Mouse (Mus musculus) forebrain, embryonic 13.5 days (tissue): ENCODE measurements around the gene Hlcs. TPM values are rescaled to one million over a fixed set of nuclear protein-coding genes. Genes with fewer than 3 reads are reported as not detected.

Experiments
- ATAC-seq: fragments of 200-750 bp; cut with Nextera tagmentation; 2 replicates; pipeline ENCODE4 v1.8.0; 2017
- H3K27ac ChIP-seq: fragments of 300-500 bp; sonication (generic); 2 replicates; pipeline ENCODE4 v1.5.1; 2015; ENCODE audit warnings: inconsistent platforms, mild to moderate bottlenecking, moderate library complexity
- H3K27me3 ChIP-seq: fragments of 300-500 bp; sonication (generic); 2 replicates; pipeline ENCODE4 v1.6.1; 2015; ENCODE audit warnings: mild to moderate bottlenecking, inconsistent platforms
- H3K36me3 ChIP-seq: fragments of 300-500 bp; sonication (generic); 2 replicates; pipeline ENCODE4 v1.6.1; 2015; ENCODE audit warnings: mild to moderate bottlenecking, inconsistent platforms; ENCODE audit not compliant: poor library complexity, severe bottlenecking
- H3K4me1 ChIP-seq: fragments of 300-500 bp; sonication (generic); 2 replicates; pipeline ENCODE4 v1.6.1; 2015; ENCODE audit warnings: inconsistent platforms
- H3K4me2 ChIP-seq: fragments of 300-500 bp; sonication (generic); 2 replicates; pipeline ENCODE4 v1.6.1; 2015; ENCODE audit warnings: inconsistent platforms, mild to moderate bottlenecking, moderate library complexity
- H3K4me3 ChIP-seq: fragments of 300-500 bp; sonication (generic); 2 replicates; pipeline ENCODE4 v1.5.1; 2015; ENCODE audit warnings: mild to moderate bottlenecking, inconsistent platforms
- H3K9ac ChIP-seq: fragments of 300-500 bp; sonication (generic); 2 replicates; pipeline ENCODE4 v1.6.1; 2015; ENCODE audit warnings: mild to moderate bottlenecking, inconsistent platforms
- H3K9me3 ChIP-seq: fragments of 300-500 bp; sonication (generic); replicated peaks from 2 replicates; pipeline ENCODE4 v1.6.1; 2016; ENCODE audit warnings: inconsistent platforms
- WGBS: fragments of 180-500 bp; shearing (Covaris S2); methylation state at CpG from one replicate; pipeline ENCODE4 v1.1.7; 2015; 5-methylcytosine and 5-hydroxymethylcytosine counted together
- polyA plus RNA-seq: library from polyadenylated mRNA; unstranded; fragments of >200 nt; fragmentation: Nextera tagmentation; extraction: Ambion mirVana; gene quantifications from 2 replicates; pipeline ENCODE4 v1.2.1, GENCODE M21; 2015

Hlcs gene
- polyA plus RNA-seq, 1 experiment from 2014 or later, result 9.0 TPM

DNA sequence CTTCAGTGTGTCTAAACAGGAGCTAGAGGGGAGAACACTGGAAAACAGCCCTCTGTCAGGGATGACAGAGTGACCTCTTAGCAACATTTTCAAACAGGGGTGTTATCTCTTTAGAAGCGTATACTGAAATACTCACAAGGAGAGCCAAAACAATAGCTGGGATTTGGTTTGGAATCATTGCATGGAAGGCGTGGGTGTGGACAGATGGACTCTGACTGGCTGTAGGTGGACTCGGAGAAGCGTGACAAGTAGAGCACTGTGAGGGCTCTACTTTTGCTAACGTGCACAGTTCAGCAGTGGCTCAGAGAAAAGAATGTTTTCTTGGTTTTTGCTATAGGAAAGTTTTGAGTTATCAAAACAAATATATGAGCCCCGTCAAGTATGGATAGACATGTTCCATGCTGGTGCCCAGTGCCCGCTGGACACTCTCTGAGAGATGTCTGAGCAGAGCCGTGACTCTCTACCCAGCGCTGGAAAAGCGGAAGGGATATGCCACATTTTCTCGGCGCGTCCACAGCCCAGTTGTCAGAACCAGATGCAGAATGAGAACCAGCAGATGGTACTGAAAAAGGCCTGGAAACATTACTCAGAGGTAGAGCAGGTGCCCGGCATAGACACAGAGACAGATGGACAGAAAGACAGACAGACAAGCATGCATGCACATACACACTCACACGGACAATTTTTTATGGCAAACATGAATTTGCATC is 62.6 kb downstream of the Hlcs start:
- Histone ChIP-seq H3K27ac (no peak overlapping the region), H3K27me3 (0 out of 2 replicates have a peak, but pooled peaks cover 4% of the 10 kb centered on the region), H3K4me3 (no peak overlapping the region), H3K9ac (no peak overlapping the region), H3K36me3 (no peaks in the 10 kb centered on the region), H3K9me3 (no peaks in the 10 kb centered on the region; the same call in 1 of the 2 replicates), H3K4me1 (peaks cover 15% of the 10 kb centered on the region), H3K4me2 (no peak overlapping the region)
- WGBS, result 85% methylated on average over 15 of the region's 15 CpGs
- ATAC-seq, result no peak

DNA sequence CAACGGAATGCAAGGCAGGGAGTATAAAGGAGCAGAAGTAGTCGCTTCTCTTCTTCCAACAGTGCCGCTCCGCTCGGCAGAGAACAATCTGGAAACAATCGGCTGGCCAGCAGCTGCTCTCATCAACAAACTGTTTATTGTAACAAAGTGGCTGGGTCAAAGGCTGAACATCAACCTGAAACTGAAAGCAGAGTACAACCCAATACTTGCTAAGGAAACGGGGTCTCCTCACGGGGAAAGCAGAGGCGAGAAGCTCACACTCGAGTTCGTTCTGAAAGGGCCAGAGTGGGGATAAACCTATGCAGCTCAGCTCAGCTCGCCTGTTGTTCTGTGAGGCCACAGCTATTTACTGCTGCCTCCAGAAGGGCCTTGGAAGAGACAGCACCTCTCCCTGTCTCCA is 63.2 kb downstream of the Hlcs start:
- H3K27me3 ChIP-seq, result 0 out of 2 replicates have a peak, but pooled peaks cover 4% of the 10 kb centered on the region
- no peak overlapping the region for H3K4me3 ChIP-seq
- H3K36me3 ChIP-seq, result no peaks in the 10 kb centered on the region
- H3K27ac ChIP-seq, result no peak overlapping the region
- peaks cover 15% of the 10 kb centered on the region for H3K4me1 ChIP-seq
- no peak overlapping the region for H3K4me2 ChIP-seq
- ATAC-seq, result no peak
- H3K9me3 ChIP-seq, result no peaks in the 10 kb centered on the region; the same call in 1 of the 2 replicates
- 70% methylated on average over 12 of the region's 12 CpGs for WGBS
- no peak overlapping the region for H3K9ac ChIP-seq

DNA sequence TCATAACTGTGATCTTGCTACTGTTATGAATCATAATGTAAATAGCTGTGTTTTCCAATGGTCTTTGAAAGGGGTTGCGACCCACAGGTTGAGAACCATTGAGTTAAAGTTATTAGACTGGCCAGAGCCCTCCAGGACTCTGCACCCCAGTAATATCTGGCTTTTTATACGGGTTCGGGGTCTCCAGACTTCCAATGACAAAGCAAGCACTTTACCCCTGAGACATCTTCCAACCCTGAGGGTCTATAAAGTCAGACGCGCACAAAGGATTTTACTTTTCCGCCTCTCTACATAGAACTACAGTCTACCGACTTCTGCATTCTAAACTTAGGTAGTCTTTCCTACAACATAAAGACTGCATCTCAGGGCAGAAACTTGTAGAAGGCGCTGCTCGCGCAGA is 63.7 kb downstream of the Hlcs start:
- no peak for ATAC-seq
- no peak overlapping the region for H3K27ac ChIP-seq
- H3K27me3 ChIP-seq, result 0 out of 2 replicates have a peak, but pooled peaks cover 4% of the 10 kb centered on the region
- H3K9ac ChIP-seq, result no peak overlapping the region
- H3K4me1 ChIP-seq, result peaks cover 11% of the 10 kb centered on the region
- H3K36me3 ChIP-seq, result no peaks in the 10 kb centered on the region
- no peaks in the 10 kb centered on the region; the same call in 1 of the 2 replicates for H3K9me3 ChIP-seq
- H3K4me2 ChIP-seq, result no peak overlapping the region
- 90% methylated on average over 10 of the region's 10 CpGs for WGBS
- no peak overlapping the region for H3K4me3 ChIP-seq

DNA sequence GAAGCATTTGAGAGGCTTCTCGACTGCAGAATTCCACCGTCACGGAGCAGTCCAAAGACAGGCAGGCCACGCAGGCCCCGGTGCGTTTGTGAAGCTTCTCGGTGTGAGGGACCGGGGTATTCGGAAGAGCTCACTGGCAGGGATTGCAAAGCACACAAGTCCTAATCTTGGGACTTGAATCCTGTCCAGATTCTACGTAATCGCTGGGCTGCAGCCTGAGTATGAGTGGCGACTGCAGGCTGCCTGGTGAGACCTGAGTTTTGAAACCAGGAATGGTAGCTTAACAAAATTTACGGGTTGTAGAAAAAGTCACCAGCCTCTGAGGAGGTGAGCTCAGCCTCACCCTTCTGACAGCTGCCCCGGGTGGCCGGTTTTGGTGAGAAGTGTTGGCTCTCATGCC is 64.7 kb downstream of the Hlcs start:
- H3K27me3 ChIP-seq, result 0 out of 2 replicates have a peak, but pooled peaks cover 4% of the 10 kb centered on the region
- H3K9ac ChIP-seq, result no peak overlapping the region
- no peak overlapping the region for H3K27ac ChIP-seq
- no peak for ATAC-seq
- 90% methylated on average over 15 of the region's 15 CpGs for WGBS
- no peaks in the 10 kb centered on the region; the same call in 1 of the 2 replicates for H3K9me3 ChIP-seq
- no peak overlapping the region for H3K4me3 ChIP-seq
- no peak overlapping the region for H3K4me2 ChIP-seq
- peaks cover 2% of the 10 kb centered on the region; the same call in 1 of the 2 replicates for H3K4me1 ChIP-seq
- no peaks in the 10 kb centered on the region for H3K36me3 ChIP-seq

DNA sequence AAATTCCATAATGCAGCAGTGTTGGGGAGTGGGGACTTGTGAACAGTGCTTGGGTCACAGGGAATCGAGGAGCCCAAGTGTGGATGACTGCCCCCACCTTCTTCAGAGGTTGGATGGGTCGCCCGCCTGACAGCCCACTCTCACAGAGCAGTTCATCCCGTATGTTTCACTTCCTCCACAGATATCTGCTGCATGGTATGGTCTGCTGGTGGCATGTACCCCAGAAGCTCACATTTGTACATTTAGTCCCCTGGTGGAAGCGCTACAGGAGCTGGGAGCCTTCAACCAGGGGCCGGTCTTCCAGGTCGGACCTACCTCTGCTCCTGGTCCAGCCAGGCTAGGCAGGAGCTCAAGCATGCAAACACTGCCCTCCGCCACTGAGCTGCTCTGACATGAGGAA is 66.4 kb downstream of the Hlcs start:
- WGBS, result 94% methylated on average over 8 of the region's 8 CpGs
- H3K27me3 ChIP-seq, result 0 out of 2 replicates have a peak, but pooled peaks cover 4% of the 10 kb centered on the region
- no peak for ATAC-seq
- no peaks in the 10 kb centered on the region; the same call in 1 of the 2 replicates for H3K9me3 ChIP-seq
- no peak overlapping the region for H3K27ac ChIP-seq
- no peak overlapping the region for H3K4me2 ChIP-seq
- no peaks in the 10 kb centered on the region for H3K4me1 ChIP-seq
- no peaks in the 10 kb centered on the region for H3K36me3 ChIP-seq
- no peak overlapping the region for H3K9ac ChIP-seq
- H3K4me3 ChIP-seq, result no peak overlapping the region

DNA sequence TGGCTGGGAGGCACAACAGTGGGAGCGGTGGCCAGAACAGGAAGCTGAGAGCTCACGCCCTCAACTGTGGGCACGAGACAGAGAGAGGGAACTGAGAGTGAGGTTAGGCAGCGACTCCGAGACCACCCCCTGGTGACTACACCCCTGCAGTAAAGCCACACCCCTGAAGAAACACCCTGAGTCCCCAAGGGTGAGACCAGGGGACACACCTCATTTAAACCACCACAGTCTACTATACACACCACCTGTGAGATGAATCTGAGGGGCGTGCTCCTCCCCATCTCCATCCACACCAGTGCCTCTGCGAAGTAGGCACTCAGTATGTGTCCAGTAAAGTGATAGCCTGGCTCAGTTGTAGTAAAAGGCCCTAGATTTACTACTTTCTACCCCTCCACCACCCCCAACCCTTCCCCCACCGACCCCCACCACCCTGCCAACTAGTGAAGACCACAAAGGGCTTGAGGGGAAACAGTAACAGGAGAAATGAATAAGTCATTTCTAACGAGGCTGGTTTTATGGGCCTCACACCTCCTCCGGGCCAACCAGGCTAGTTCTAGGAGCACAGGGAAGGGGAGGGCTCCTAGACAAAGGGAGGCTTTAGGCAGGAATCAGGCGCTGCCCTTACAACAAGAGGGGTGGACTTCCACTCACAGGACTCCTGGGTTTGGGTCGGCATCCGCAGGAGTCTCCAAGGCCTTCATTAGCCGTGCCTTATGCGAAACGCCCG is 67.2 kb downstream of the Hlcs start:
- Histone ChIP-seq H3K27me3 (no peaks in the 10 kb centered on the region), H3K4me2 (no peak overlapping the region), H3K27ac (no peak overlapping the region; the same call in 1 of the 2 replicates), H3K4me1 (no peaks in the 10 kb centered on the region), H3K9me3 (no peaks in the 10 kb centered on the region; the same call in 1 of the 2 replicates), H3K36me3 (no peaks in the 10 kb centered on the region), H3K4me3 (no peak overlapping the region), H3K9ac (no peak overlapping the region)
- no peak for ATAC-seq
- 69% methylated on average over 17 of the region's 17 CpGs for WGBS

DNA sequence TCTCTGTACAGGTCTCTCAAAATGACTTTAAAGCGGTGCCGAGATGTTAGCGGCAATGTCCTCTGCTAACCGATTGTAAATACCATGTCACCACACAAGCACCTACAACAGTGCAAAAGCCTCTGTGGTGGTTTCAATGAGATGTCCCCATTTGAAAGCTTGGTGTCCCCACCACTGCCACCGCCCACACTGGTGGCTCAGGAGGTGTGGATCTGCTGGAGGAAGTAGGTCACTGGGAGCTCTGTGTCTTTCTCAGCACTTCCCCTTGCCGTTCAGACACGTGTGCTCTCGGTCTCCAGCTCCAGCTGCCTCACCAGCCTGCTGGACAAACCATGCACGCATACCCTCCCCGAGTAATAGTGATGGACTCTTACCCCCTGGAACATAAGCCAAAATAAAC is 72.2 kb downstream of the Hlcs start:
- 0 out of 2 replicates have a peak, but pooled peaks cover 3% of the 10 kb centered on the region for H3K27me3 ChIP-seq
- H3K36me3 ChIP-seq, result no peaks in the 10 kb centered on the region
- H3K4me2 ChIP-seq, result no peak overlapping the region
- H3K4me1 ChIP-seq, result peaks cover 10% of the 10 kb centered on the region
- no peak overlapping the region for H3K9ac ChIP-seq
- no peaks in the 10 kb centered on the region for H3K9me3 ChIP-seq
- 98% methylated on average over 10 of the region's 10 CpGs for WGBS
- ATAC-seq, result no peak
- no peak overlapping the region for H3K27ac ChIP-seq
- H3K4me3 ChIP-seq, result no peak overlapping the region

DNA sequence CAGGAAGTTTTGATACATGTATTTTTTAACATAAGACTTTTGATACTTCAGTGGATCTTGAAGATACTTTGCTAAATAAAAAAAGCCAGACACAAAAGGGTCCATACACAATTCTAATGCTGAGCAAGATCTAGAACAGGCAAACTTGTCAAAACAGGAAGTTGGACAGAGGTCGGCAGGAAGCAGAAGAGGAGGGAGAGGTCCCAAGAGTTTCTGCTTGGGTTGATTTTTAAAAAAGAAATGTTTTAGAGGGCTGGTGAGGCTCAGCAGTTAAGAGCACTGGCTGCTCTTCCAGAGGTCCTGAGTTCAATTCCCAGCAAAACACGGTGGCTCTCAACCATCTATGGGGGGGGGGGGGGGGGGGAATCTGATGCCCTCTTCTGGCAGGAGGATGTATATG is 73.2 kb downstream of the Hlcs start:
- peaks cover 10% of the 10 kb centered on the region for H3K4me1 ChIP-seq
- H3K4me2 ChIP-seq, result no peak overlapping the region
- no peak overlapping the region for H3K9ac ChIP-seq
- ATAC-seq, result no peak
- 0 out of 2 replicates have a peak, but pooled peaks cover 3% of the 10 kb centered on the region for H3K27me3 ChIP-seq
- no peak overlapping the region for H3K4me3 ChIP-seq
- 38% methylated on average over 2 of the region's 2 CpGs for WGBS
- no peak overlapping the region for H3K27ac ChIP-seq
- H3K36me3 ChIP-seq, result no peaks in the 10 kb centered on the region
- no peaks in the 10 kb centered on the region for H3K9me3 ChIP-seq

DNA sequence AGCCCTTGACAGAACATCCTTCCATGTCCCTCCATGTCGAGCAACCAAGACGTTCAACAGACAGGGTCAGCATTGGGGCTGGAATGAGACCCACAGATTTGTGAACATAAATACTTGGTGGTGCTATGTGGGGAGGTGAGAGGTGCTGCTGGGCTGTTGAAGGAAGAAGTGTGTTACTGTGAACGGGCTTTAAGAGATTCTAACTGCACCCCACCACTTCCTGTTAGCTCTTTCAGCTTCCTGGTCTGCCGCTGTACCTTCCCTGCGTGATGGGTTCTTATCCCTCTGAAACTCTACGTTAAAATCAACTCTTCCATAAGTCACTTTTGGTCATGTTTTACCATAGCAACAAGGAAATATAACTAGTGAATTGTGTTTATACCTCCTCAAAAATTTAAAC is 73.8 kb downstream of the Hlcs start:
- Histone ChIP-seq H3K9me3 (no peaks in the 10 kb centered on the region), H3K9ac (no peak overlapping the region), H3K27me3 (0 out of 2 replicates have a peak, but pooled peaks cover 3% of the 10 kb centered on the region), H3K36me3 (no peaks in the 10 kb centered on the region), H3K4me2 (no peak overlapping the region), H3K4me3 (no peak overlapping the region), H3K27ac (no peak overlapping the region), H3K4me1 (peaks cover 10% of the 10 kb centered on the region)
- WGBS, result 92% methylated on average over 6 of the region's 6 CpGs
- no peak for ATAC-seq

DNA sequence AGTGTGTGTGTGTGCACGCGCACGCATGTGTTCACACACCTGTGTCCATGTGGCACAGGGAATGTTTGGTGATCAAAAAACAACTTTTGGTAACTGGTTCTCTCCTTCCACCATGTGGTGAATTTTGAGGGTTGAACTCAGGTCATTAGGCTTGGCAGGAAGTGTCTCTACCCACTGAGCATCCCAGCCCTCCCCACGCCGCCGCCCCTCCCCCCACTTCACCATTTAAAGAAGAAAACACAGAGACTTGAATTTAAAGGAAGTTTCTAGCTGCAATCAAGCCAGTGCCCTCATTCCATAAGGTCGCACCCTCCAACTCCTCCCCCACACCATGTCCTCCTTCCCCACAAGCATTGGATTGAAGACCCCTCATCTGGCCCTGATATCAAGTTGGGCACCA is 74.2 kb downstream of the Hlcs start:
- no peak overlapping the region for H3K9ac ChIP-seq
- H3K4me3 ChIP-seq, result no peak overlapping the region
- no peaks in the 10 kb centered on the region for H3K36me3 ChIP-seq
- H3K27ac ChIP-seq, result no peak overlapping the region
- H3K4me1 ChIP-seq, result peaks cover 10% of the 10 kb centered on the region
- no peaks in the 10 kb centered on the region for H3K9me3 ChIP-seq
- 0 out of 2 replicates have a peak, but pooled peaks cover 3% of the 10 kb centered on the region for H3K27me3 ChIP-seq
- ATAC-seq, result no peak
- WGBS, result 96% methylated on average over 7 of the region's 7 CpGs
- no peak overlapping the region for H3K4me2 ChIP-seq

DNA sequence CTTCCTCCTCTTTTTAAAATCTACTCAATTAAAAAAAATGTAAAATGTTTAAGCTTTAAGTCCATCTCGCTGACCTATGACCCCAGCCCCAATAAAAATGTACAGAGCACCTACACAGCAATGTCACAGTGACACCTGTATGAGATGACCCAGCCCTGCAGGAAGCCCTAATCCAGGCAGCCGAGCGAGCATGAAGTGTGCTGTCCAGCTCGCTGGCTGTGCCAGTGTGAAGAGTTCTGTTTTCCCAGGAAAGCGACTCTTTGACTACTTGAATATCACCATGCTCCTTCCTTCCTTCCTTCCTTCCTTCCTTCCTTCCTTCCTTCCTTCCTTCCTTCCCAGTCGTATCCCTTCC is 76.3 kb downstream of the Hlcs start:
- Histone ChIP-seq H3K4me1 (peaks cover 10% of the 10 kb centered on the region), H3K27me3 (peaks cover 10% of the 10 kb centered on the region; the same call in 1 of the 2 replicates), H3K9me3 (no peaks in the 10 kb centered on the region), H3K4me2 (peak overlapping the region; percentile 35; the same call in 1 of the 2 replicates), H3K36me3 (no peaks in the 10 kb centered on the region), H3K27ac (no peak overlapping the region), H3K4me3 (no peak overlapping the region), H3K9ac (no peak overlapping the region)
- ATAC-seq, result no peak
- WGBS, result 59% methylated on average over 6 of the region's 6 CpGs
